Mouse (Mus musculus): ENCODE measurements at regions not wholly inside any gene's neighbourhood (a gene's known extent, or its start where the extent isn't known, plus 50 kb on each side); places are given as distances from the start of the nearest gene placed in this dataset.

DNA sequence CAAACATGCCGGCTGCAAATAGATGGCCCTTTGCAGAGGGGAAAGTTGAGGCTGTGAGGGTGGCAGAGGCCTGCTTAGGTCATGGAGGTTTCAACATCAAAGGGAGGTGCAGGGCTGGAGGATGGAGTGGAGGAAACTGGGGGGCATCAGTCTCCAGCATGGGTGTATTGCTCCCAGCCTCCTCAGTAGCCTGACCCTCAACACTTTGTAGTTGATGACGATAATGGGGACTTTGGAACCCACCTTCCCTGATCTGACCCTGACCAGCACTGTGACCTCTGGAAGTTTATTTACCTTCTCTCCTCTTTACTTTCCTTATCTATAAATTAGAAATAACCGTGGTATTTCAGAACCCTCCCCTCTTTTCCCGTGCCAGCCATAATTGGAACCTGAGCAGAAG lies 56.2 kb downstream of the Gm26897 start:
- no peak for DNase-seq (ENCODE audit: low read depth, low spot score)

- no peak for DNase-seq (ENCODE audit: low read depth, low spot score)
These were observed 56.8 kb downstream of the Gm26897 start for GRCm38 (mm10) chr5:111790527-111790926.

DNA sequence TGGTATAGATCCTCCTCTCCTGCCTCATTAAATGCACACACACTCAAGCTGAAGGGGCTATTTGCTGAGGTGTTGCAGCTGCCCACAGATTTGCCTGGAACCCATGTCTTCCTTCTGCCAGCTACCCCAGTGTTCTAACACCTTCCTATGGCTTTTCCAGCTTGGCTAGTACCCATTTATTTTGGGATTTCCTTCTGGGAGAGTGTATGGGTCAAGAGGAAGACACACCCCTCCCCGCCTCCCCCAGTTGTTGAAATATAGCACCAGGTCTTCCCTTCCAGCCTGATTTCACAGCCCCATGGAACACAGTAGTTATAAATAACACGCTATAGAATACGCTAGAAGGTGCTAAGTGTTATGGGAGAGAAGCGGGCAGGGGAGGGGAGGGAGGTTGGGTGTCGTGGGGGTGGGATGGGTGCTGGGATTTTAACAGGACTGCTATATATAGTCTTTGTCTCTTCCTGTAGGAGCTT lies 57.4 kb downstream of the Gm26897 start:
- no peak for DNase-seq (ENCODE audit: low read depth, low spot score)

DNA sequence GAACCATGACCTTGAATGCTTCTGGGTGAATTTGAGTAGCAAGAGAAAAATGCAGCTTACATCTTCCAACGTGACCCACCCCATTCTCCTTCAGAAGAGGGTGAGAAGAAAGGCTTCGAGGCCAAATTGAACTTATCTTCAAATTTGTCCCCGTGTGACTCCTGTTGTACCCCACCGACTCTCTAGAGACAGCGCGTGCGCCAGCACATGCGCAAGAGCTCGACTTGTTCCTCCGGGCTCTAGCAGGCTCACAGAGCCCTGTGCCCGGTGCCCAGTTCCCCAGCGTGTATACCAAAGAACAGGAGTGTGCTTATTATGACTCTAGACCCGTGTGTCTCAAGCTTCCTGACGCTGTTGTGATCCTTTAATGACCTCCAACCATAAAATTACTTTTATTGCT lies 59.0 kb downstream of the Gm26897 start:
- no peak for DNase-seq (ENCODE audit: low read depth, low spot score)

- no peak for DNase-seq (ENCODE audit: low read depth, low spot score)
These were observed 59.5 kb downstream of the Gm26897 start for GRCm38 (mm10) chr5:111793178-111793577.

DNA sequence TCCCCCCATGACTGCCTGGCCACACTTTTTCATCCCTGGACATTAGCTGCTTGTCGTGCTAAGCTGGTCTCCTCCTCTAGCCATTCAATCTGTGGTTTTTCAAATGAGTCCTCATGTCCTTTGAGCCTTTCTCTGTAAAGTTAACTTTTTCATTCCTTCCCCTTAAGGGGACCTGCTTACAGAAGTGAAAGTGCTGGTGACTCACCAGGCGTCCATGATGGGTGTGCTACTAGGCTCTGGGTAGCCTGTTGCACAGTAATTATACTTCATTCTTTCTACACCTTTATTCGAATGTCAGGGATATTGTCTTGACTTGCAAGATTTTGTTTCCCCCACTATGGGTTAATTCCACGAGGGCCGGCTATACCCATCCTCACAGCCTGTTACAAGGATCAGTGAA lies 63.2 kb downstream of the Gm26897 start:
- no peak for DNase-seq (ENCODE audit: low read depth, low spot score)

- DNase-seq (ENCODE audit: low read depth, low spot score), result no peak
These were observed 66.1 kb downstream of the Gm26897 start for GRCm38 (mm10) chr5:111799700-111800311.

DNA sequence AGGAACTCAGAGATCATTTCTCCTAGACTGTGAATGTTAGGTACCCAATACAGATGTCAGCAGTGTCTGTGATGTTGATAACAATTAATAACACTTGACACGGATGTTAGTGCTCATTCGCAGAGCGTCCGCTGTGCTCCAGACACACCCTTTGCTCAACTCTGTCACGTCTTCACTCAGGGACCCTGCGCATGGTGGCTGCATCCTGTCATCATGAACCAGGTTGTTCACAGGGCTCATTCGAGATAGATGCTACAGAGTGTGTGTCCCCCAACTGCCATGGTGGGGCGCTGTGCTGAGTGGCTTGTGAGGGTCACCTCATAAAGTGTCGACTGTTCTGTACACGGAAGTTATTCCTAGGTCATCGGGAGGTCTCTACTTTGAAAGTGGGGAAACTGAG lies 66.8 kb downstream of the Gm26897 start:
- no peak for DNase-seq (ENCODE audit: low read depth, low spot score)

DNA sequence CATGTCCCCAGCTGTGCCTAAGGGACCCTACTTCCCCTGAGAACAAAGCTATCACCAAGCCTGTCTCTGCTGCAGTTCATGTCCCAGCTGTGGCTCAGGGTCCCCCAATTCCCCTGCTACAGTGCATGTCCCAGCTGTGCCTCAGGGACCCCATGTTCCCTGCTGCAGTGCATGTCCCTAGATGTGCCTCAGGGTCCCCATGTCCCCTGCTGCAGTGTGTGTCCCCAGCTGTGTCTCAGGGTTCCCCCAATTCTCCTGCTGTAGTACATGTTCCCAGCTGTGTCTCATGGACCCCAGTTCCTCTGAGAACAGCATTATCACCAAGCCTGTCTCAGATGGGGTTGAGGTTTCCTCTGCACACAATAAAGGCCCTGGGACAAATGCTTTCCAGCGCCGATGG lies 67.3 kb downstream of the Gm26897 start:
- DNase-seq (ENCODE audit: low read depth, low spot score), result no peak

- DNase-seq (ENCODE audit: low read depth, low spot score), result no peak
These were observed 70.8 kb downstream of the Gm26897 start for GRCm38 (mm10) chr5:111804542-111804941.

GRCm38 (mm10) chr5:111805150-111805549 lies 71.4 kb downstream of the Gm26897 start:
- DNase-seq (ENCODE audit: low read depth, low spot score), result no peak

DNA sequence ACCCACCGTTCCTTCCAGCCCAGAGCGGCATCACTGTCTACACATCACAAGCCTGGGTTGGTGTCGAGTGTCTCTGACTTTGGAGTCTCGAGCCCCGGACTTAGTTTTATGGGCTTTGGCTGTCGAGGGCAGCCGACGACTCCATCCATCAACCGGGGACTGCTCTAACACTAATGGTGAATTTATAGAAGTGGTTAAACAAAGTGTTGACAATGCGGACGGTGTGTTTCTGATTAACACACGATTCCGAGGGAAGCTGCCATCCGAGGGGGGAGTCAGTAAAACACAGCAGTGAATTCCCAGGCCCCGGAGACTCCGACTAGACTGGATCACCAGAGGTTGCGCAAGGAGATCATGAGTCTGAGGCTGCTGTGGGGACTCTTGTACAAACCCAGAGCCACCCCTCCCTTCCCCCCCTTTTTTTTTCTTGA lies 72.1 kb downstream of the Gm26897 start:
- DNase-seq (ENCODE audit: low read depth, low spot score), result no peak

DNA sequence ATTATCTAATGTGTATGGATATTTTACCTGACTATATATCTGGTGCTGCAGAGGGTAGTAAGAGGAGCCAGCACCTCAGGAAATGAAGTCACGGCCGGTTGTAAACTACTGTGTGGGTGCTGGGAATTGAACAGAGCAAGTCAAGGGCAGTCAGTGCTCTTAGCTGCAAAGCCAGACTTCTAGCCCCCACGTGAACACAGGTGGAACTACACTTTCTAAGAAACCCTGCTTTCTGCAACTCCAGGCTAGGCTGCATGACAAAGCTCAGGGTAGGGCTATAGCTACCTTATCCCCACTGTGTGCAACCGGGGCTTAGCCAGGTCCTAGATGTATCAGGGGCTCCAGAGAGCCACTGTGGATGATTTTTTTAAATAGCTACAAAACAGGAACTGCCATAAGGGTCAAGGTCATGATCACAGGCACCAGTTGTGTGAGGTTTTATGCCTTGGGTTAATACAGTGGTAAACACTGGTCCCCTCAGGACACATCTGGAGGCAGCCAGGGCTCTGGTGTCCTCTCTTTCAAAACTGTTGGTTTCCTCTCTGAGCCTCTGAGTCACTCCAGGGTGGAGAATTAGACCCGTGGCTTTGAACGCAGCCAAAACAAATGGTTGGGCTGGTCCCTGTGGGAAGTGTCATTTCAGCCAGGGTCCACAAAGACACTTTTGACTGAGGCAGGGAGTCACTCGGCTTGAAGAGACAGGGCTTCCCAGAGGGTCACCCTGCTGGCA lies 76.5 kb downstream of the Gm26897 start:
- DNase-seq (ENCODE audit: low read depth, low spot score), result no peak

DNA sequence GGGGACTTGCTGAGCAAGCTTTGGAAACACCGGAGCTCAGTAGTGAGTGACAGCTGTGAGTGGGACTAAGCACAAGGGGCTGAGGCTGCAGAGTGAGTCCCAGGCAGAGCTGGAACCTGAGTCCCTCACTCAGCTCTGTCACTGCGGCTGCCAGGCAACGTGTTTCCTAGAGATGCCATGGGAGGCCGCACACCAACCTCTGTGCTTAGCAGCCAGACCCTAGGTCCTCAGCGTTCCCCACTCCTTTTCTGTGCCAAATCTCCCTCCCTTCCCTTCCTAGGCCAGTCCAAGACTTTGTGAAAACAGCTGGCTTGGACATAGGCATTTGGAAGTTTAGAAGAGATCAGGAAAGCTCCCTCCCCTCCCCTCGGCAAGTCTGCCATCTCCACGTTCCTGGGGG lies 78.9 kb downstream of the Gm26897 start:
- no peak for DNase-seq (ENCODE audit: low read depth, low spot score)

DNA sequence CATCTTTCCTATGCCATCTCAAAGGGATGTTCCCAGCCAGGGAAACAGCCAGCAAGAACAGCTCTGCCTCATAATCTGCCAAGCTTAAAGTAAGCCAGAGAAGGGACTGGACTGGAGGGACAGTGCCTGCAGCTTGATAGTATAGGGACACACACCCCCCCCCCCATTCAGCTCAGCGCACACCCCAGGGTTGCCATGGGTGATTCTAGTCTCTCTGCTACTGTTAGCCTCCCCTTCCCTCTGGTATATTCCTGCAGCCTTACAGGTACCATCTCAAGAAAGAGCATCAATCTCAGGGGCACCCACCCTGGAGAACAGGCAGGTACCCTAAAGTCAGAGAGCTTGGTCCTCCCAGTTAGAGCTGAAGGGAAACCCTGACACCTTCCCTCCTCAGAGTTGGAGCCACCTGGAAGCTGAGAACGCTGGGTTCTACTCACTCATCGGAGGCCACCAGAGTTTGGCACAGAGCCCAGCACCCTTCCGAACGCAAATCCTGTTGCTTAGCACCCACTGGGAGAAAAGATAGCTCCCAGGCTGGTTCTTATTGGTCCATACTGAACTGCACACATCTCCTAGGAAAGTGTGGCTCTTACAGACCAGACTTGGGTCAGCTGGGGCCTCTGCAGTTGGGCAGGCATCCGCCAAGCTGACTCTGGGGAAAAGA lies 79.5 kb downstream of the Gm26897 start:
- DNase-seq (ENCODE audit: low read depth, low spot score), result no peak

GRCm38 (mm10) chr5:111814893-111815760 lies 81.4 kb downstream of the Gm26897 start:
- no peak for DNase-seq (ENCODE audit: low read depth, low spot score)

- DNase-seq (ENCODE audit: low read depth, low spot score), result no peak
These were observed 87.2 kb downstream of the Gm26897 start for GRCm38 (mm10) chr5:111820963-111821362.

GRCm38 (mm10) chr5:111822882-111823281 lies 89.2 kb downstream of the Gm26897 start:
- DNase-seq (ENCODE audit: low read depth, low spot score), result no peak

DNA sequence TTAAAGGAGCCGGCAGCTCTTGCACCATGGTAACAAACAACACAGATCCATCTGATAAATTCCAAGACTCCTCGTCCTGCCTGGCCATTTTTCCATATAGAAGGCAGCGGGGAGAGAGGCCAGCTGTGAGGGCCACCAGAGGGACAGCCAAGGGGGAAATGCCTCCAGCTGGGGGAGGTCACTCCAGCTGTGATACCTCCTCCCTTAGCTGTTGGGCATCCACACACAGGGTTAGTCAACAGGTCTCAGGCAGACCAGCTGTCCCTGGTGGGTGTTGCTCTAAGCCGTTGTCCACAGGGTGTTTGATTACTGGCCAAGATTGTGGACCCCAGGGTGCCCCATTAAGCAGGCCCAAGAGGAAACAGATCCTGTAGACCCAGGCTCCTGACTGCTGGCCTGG lies 89.7 kb downstream of the Gm26897 start:
- DNase-seq (ENCODE audit: low read depth, low spot score), result no peak

DNA sequence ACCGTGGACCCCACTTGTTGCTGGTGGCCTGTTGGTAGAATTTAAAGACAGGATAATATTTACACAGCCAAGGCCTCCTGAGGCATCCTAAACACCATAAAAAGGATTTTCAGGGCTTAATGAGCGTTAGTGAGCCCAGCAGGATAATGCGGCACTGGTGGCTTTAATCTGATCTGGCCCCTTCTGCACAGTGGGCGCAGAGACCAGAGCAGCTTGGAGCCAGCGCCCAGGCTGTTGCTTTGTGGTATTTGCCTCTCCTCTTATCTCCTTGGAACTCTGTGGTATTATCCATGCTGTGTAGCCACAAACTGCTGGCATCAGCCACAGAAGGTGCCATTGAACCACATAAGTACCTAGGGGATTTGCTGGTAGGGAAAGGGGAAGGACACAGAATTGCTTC lies 90.1 kb downstream of the Gm26897 start:
- no peak for DNase-seq (ENCODE audit: low read depth, low spot score)

DNA sequence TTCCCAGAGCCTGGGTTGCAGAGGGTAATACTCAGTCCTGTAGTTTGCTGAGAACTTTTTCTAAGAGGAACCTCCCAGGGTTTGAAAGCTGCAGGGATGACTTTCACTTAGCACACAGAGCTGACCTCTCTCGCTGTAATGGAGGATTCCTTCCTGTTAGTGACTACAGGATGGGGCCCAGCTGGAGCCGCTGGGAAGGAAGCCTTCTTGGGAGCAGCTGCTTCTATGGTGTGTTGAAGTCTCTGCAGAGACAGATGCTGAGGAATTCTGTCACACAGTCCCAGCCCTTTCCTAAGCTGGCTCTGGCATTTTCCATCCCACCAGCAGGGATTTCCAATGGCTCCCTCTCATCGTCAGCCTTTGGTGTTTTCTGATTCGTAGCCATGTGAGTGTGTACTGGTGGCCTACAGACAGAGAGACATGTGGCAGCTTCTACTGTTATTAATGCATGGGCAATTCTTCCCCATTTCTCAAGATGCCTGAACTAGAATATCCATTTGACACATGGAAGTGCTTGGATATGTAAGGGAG lies 90.9 kb downstream of the Gm26897 start:
- DNase-seq (ENCODE audit: low read depth, low spot score), result no peak

DNA sequence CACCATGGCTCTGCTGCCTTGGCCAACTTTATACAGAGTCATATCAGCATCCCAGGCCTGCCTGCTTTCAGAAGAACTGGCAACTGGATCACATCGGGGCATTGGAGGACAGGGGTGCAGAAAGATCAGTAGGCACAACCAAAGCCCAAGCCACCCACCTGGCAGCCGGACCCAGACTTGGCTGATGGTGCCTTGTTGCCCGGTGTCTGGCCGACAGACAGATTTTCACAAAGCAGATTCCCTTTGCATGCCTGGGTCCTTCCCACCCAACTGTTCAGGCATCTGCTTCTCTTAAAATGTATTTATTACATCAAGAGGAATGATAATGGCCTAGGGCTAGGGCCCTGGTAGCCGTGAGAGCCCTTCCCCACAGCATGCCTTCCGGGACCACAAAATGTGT lies 96.2 kb downstream of the Gm26897 start:
- DNase-seq (ENCODE audit: low read depth, low spot score), result no peak

Measured in A20 (cell line).